Mouse (Mus musculus) myocyte (in vitro differentiated cells): ENCODE results near the gene Pafah2. TPM values are rescaled to one million over a fixed set of nuclear protein-coding genes. Genes with fewer than 3 reads are reported as not detected.

Experiments
- H3K27me3 ChIP-seq: one replicate; pipeline ENCODE4 v1.6.1; 2011; ENCODE audit not compliant: control insufficient read depth, insufficient read depth, insufficient read length
- H3K36me3 ChIP-seq: one replicate; pipeline ENCODE4 v1.6.1; 2011; ENCODE audit not compliant: control insufficient read depth, insufficient read depth
- H3K4me2 ChIP-seq: one replicate; pipeline ENCODE4 v1.6.1; 2011; ENCODE audit warnings: low read depth, control low read depth
- H3K4me3 ChIP-seq: one replicate; pipeline ENCODE4 v1.5.1; 2011; ENCODE audit warnings: mild to moderate bottlenecking, control low read depth, moderate library complexity
- H3K79me2 ChIP-seq: one replicate; pipeline ENCODE4 v1.6.1; 2011; ENCODE audit not compliant: control insufficient read depth, insufficient read depth
- H3ac ChIP-seq: one replicate; pipeline ENCODE4 v1.6.1; 2011; ENCODE audit not compliant: control insufficient read depth, insufficient read length
- CEBPB ChIP-seq: IDR thresholded peaks from 2 replicates; pipeline ENCODE4 v1.6.1; 2011; ENCODE audit warnings: mild to moderate bottlenecking, moderate library complexity; ENCODE audit not compliant: poor library complexity, insufficient read depth, severe bottlenecking
- E2F4 ChIP-seq: IDR thresholded peaks from one replicate; pipeline ENCODE4 v1.6.1; 2011; ENCODE audit warnings: mild to moderate bottlenecking, control low read depth, moderate library complexity; ENCODE audit not compliant: insufficient read depth
- MAX ChIP-seq: IDR thresholded peaks from one replicate; pipeline ENCODE4 v1.6.1; 2011; ENCODE audit warnings: low read depth, mild to moderate bottlenecking, control low read depth
- MYOD1 ChIP-seq, 3 experiments: IDR thresholded peaks; one replicate each; pipeline ENCODE4 v1.6.1; 2011; ENCODE audit warnings: control low read depth in 2 of 3, low read depth in 2 of 3, mild to moderate bottlenecking in 2 of 3, moderate library complexity in 1 of 3; ENCODE audit not compliant: insufficient read length in 2 of 3, control insufficient read depth in 1 of 3
- MYOG ChIP-seq, 3 experiments: IDR thresholded peaks; one replicate each; pipeline ENCODE4 v1.6.1; 2011; ENCODE audit warnings: control low read depth in 2 of 3, low read depth in 2 of 3, mild to moderate bottlenecking in 2 of 3; ENCODE audit not compliant: insufficient read length in 2 of 3, control insufficient read depth in 1 of 3, insufficient read depth in 1 of 3
- POLR2A ChIP-seq: IDR thresholded peaks from one replicate; pipeline ENCODE4 v1.6.1; 2011; ENCODE audit warnings: low read depth, mild to moderate bottlenecking, control low read depth, moderate library complexity; ENCODE audit not compliant: insufficient read length
- POLR2AphosphoS2 ChIP-seq: IDR thresholded peaks from one replicate; pipeline ENCODE4 v1.6.1; 2011; ENCODE audit warnings: low read depth, control low read depth; ENCODE audit not compliant: insufficient read length
- REST ChIP-seq: IDR thresholded peaks from one replicate; pipeline ENCODE4 v1.6.1; 2011; ENCODE audit warnings: mild to moderate bottlenecking, control low read depth, moderate library complexity; ENCODE audit not compliant: insufficient read depth, insufficient read length
- SRF ChIP-seq: IDR thresholded peaks from one replicate; pipeline ENCODE4 v1.6.1; 2011; ENCODE audit warnings: low read depth; ENCODE audit not compliant: control insufficient read depth, insufficient read length
- TCF12 ChIP-seq: IDR thresholded peaks from one replicate; pipeline ENCODE4 v1.6.1; 2011; ENCODE audit warnings: mild to moderate bottlenecking, control low read depth; ENCODE audit not compliant: poor library complexity, insufficient read depth, severe bottlenecking
- TCF3 ChIP-seq: IDR thresholded peaks from one replicate; pipeline ENCODE4 v1.6.1; 2011; ENCODE audit warnings: low read depth, control low read depth; ENCODE audit not compliant: insufficient read length
- USF1 ChIP-seq: IDR thresholded peaks from one replicate; pipeline ENCODE4 v1.6.1; 2011; ENCODE audit warnings: low read depth, mild to moderate bottlenecking, control low read depth, moderate library complexity
- polyA plus RNA-seq: library from polyadenylated mRNA; unstranded; fragments of >200 nt; fragmentation: generic; extraction: Trizol; gene quantifications from one replicate; pipeline ENCODE4 v1.2.1, GENCODE M21; 2012; ENCODE audit warnings: missing spikeins

Gene Pafah2
- polyA plus RNA-seq, 1 experiment = 7.1 TPM

DNA sequence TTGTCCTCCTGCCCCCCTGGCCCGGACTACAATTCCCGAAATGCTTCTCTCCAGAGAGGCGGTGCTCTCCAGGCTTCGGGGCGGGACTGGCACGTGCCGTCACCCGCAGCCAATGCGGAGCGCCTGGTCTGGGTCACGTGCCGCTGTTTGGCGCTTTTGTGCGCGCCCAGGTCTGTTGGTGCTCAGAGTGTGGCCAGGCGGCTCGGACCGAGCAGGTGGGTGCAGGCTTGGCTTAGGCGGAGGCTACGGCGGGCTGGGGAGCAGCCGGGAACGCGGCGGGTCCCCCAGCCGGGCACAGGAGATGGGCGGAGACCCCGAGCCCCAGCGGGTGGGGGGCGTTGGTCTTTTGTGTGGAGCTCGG lies 72.1 kb downstream of the Pafah2 start, which contains the start of gene Stmn1:
TSS of gene Stmn1 (plus strand) at position 106 of the 361 bp plus-strand sequence.
- Histone ChIP-seq H3K4me2 (peak within 1 kb of the TSS; percentile 93), H3ac (peak within 1 kb of the TSS; percentile 30), H3K36me3 (no peaks in the 10 kb centered on the region), H3K4me3 (peak within 1 kb of the TSS; percentile 33), H3K79me2 (peaks cover 20% of the 10 kb centered on the region), H3K27me3 (no peaks in the 10 kb centered on the region)
- TF ChIP-seq MAX (no peak), TCF3 (no peak), MYOG (IDR thresholded peaks at IDR 0.05; ENCODE audit: control insufficient read depth in 1 of 3, insufficient read depth in 1 of 3, insufficient read length in 2 of 3, low read depth in 2 of 3) (peak in 2 of 3 experiments; percentile 10 to 40), SRF (peak; percentile 47), USF1 (peak; percentile 99), CEBPB (no peak), E2F4 (peak; percentile 60), MYOD1 (IDR thresholded peaks at IDR 0.05; ENCODE audit: control insufficient read depth in 1 of 3, insufficient read length in 2 of 3, low read depth in 2 of 3) (peak in 1 of 3 experiments; percentile 55), TCF12 (no peak), POLR2AphosphoS2 (peak; percentile 97), REST (no peak), POLR2A (peak; percentile 99)

GRCm38 (mm10) chr4:134468578-134469266 lies 72.6 kb downstream of the Pafah2 start:
- Histone ChIP-seq H3ac (peak overlapping the region; percentile 30), H3K27me3 (no peaks in the 10 kb centered on the region), H3K4me3 (peak overlapping the region; percentile 33), H3K4me2 (peak overlapping the region; percentile 77), H3K79me2 (peaks cover 20% of the 10 kb centered on the region), H3K36me3 (no peaks in the 10 kb centered on the region)
- no peak for TF ChIP-seq TCF3
- TF ChIP-seq POLR2AphosphoS2 = peak; percentile 38
- peak; percentile 84 for TF ChIP-seq E2F4

DNA sequence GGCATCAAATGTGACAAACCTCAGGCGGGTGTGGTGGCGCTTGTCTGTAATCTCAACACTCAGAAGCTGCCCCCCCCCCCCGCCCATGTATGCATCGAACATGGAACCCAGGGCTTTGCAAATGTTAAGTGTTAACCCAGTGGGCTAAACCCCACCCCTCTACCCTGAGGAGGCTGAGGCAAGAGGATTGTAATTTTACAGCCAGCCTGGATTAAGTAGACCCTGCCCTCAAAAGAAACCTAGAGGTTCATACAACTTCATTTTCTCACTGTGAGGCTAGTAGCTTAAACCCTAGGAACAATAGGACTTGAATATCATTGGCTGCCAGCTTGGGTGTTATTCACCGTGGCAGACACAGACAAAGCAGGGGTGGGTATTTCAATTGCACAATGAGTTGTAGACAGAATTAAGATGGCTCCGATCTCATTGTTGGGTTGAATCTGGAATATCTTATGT lies 73.2 kb downstream of the Pafah2 start:
- TF ChIP-seq POLR2AphosphoS2 (peak; percentile 40), POLR2A (peak; percentile 15), REST (no peak), SRF (no peak), E2F4 (no peak), TCF3 (no peak), MAX (no peak), TCF12 (no peak), MYOG (IDR thresholded peaks at IDR 0.05; ENCODE audit: control insufficient read depth in 1 of 3, insufficient read depth in 1 of 3, insufficient read length in 2 of 3, low read depth in 2 of 3) (no peak), CEBPB (peak; percentile 42; the same call in 1 of the 2 replicates), USF1 (no peak), MYOD1 (IDR thresholded peaks at IDR 0.05; ENCODE audit: control insufficient read depth in 1 of 3, insufficient read length in 2 of 3, low read depth in 2 of 3) (no peak)
- Histone ChIP-seq H3K4me2 (peak overlapping the region; percentile 77), H3K79me2 (peaks cover 20% of the 10 kb centered on the region), H3ac (no peak overlapping the region), H3K27me3 (no peaks in the 10 kb centered on the region), H3K4me3 (peak overlapping the region; percentile 33), H3K36me3 (no peaks in the 10 kb centered on the region)

DNA sequence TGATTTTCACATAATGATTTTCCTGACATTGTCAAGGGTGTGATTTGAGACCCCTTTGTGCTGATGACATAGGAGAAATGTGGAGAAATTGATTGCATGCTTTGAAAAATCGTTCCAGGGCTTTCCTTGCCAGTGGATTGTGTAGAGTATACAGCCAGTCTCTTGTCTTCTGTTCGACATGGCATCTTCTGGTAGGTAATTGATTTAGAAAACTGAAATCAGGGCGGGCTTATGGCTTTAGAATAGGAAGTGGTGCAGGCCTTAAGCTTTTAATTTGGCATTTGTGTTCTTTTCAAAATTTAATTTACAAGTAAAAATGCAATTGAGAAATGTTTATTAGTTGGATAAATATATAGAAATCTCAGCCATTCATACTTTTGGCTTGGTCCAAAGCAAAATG lies 73.9 kb downstream of the Pafah2 start:
- TF ChIP-seq POLR2AphosphoS2 (no peak), SRF (no peak), POLR2A (no peak), TCF12 (no peak), MYOD1 (IDR thresholded peaks at IDR 0.05; ENCODE audit: control insufficient read depth in 1 of 3, insufficient read length in 2 of 3, low read depth in 2 of 3) (no peak), CEBPB (no peak), TCF3 (no peak), E2F4 (no peak), USF1 (no peak), MYOG (IDR thresholded peaks at IDR 0.05; ENCODE audit: control insufficient read depth in 1 of 3, insufficient read depth in 1 of 3, insufficient read length in 2 of 3, low read depth in 2 of 3) (no peak), MAX (no peak), REST (no peak)

GRCm38 (mm10) chr4:134471469-134471868 lies 75.3 kb downstream of the Pafah2 start:
- H3K36me3 ChIP-seq = no peaks in the 10 kb centered on the region
- H3ac ChIP-seq = no peak overlapping the region
- TF ChIP-seq E2F4 (no peak), REST (no peak)
- no peaks in the 10 kb centered on the region for H3K27me3 ChIP-seq
- H3K4me3 ChIP-seq = no peak overlapping the region
- peaks cover 20% of the 10 kb centered on the region for H3K79me2 ChIP-seq
- no peak overlapping the region for H3K4me2 ChIP-seq

More for the DNA sequence above, 73.9 kb downstream of the Pafah2 start:
- H3K4me2 ChIP-seq = peak overlapping the region; percentile 77
- H3ac ChIP-seq = no peak overlapping the region
- no peaks in the 10 kb centered on the region for H3K27me3 ChIP-seq
- H3K4me3 ChIP-seq = peak overlapping the region; percentile 33
- H3K79me2 ChIP-seq = peaks cover 20% of the 10 kb centered on the region
- no peaks in the 10 kb centered on the region for H3K36me3 ChIP-seq
